Mouse (Mus musculus): ENCODE results near the gene Phc3. TPM values are rescaled to one million over a fixed set of nuclear protein-coding genes. Genes with fewer than 3 reads are reported as not detected.

The Phc3 gene
- polyA plus RNA-seq, 1 experiment from 2014 or later: 8.9 TPM

DNA sequence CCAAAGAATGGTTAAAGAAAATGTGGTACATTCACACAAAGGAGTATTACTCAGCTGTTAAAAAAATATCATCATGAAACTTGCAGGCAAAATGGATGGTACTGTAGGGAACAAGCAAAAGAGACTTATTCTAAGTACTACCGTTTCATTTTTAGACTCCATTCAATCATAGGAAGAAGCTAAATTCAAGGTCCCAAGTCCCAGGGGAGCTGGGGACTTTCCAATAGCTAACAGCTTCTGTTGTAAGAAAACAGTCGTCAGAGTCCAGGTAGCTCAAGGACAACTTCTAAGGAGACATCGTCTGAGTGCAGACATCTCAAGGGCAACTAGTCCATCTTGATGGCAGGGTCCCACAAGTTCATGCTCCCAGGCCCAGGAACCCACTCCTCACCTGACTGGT, 41.6 kb downstream of the Phc3 start:
- no peaks in the 10 kb centered on the region for H3K9me3 ChIP-seq (replicated peaks)
- WGBS: 95% methylated on average over 3 of the region's 3 CpGs
- no peak overlapping the region for H3K4me2 ChIP-seq
- H3K4me1 ChIP-seq: no peaks in the 10 kb centered on the region
- H3K4me3 ChIP-seq (replicated peaks): no peak overlapping the region
- H3K27ac ChIP-seq (replicated peaks): no peak overlapping the region
- no peak for ATAC-seq (ENCODE audit: low FRiP score)
- peaks cover 31% of the 10 kb centered on the region for H3K36me3 ChIP-seq
- no peak overlapping the region for H3K9ac ChIP-seq (replicated peaks)
- H3K27me3 ChIP-seq (replicated peaks): no peaks in the 10 kb centered on the region

DNA sequence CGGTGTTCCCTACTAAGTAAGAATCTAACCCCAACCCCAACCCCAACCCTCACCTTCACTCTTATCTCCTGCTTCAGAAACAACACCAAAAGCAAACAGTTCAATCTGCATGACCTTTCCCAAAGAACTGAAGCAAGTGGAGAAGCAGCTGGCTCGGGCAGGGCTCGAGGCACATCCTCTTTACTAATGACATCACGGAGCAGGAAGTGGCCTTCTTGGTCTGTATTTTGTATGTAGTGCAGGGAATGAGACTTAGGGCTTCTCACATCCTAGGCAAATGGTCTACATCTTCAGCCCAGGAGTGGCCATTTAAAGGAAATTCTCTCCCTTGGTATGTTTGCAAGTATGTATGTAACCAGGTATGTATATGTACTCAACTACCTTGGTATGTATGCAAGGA, 52.1 kb downstream of the Phc3 start:
- Histone ChIP-seq H3K27me3 (replicated peaks) (no peaks in the 10 kb centered on the region), H3K27ac (replicated peaks) (no peak overlapping the region), H3K9me3 (replicated peaks) (0 out of 2 replicates have a peak, but pooled peaks cover 2% of the 10 kb centered on the region), H3K4me1 (no peaks in the 10 kb centered on the region), H3K4me2 (no peak overlapping the region), H3K4me3 (replicated peaks) (no peak overlapping the region), H3K9ac (replicated peaks) (no peak overlapping the region), H3K36me3 (peaks cover 49% of the 10 kb centered on the region)
- ATAC-seq (ENCODE audit: low FRiP score): no peak
- WGBS: 89% methylated on average over 4 of the region's 4 CpGs

- ATAC-seq (ENCODE audit: low FRiP score): no peak
- H3K4me3 ChIP-seq (replicated peaks): no peak overlapping the region
- H3K9me3 ChIP-seq (replicated peaks): no peaks in the 10 kb centered on the region
- 83% methylated on average over 1 of the region's 1 CpGs for WGBS
- no peak overlapping the region for H3K9ac ChIP-seq (replicated peaks)
- H3K4me2 ChIP-seq: no peak overlapping the region
- no peaks in the 10 kb centered on the region for H3K27me3 ChIP-seq (replicated peaks)
- no peak overlapping the region for H3K27ac ChIP-seq (replicated peaks)
- no peaks in the 10 kb centered on the region for H3K4me1 ChIP-seq
- peaks cover 50% of the 10 kb centered on the region for H3K36me3 ChIP-seq
Observed at GRCm38 (mm10) chr3:30904658-30905057, 64.6 kb downstream of the Phc3 start.

DNA sequence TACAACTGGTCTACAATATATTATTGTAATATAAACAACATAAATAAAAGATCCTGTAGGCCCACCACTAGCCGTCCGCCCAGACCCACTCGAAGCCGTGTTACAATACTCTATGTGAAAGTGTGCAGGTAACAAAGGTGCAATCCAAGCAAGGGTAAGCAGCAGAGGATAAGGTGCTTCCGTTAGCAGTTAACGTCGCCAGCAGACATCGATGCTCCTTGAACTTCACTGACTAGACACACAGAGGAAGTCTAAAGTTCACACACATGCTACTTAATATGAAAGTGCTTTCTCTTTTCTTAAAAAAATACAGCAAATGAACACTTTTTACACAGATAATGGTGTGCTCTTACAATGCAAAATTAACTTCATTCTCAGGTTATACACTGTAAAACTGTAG, 69.8 kb downstream of the Phc3 start:
- no peaks in the 10 kb centered on the region for H3K27me3 ChIP-seq (replicated peaks)
- no peak overlapping the region for H3K4me2 ChIP-seq
- H3K9ac ChIP-seq (replicated peaks): no peak overlapping the region
- no peaks in the 10 kb centered on the region for H3K4me1 ChIP-seq
- H3K36me3 ChIP-seq: peaks cover 37% of the 10 kb centered on the region
- 95% methylated on average over 8 of the region's 8 CpGs for WGBS
- H3K27ac ChIP-seq (replicated peaks): no peak overlapping the region
- H3K9me3 ChIP-seq (replicated peaks): no peaks in the 10 kb centered on the region
- no peak for ATAC-seq (ENCODE audit: low FRiP score)
- no peak overlapping the region for H3K4me3 ChIP-seq (replicated peaks)

- ATAC-seq (ENCODE audit: low FRiP score): no peak
- Histone ChIP-seq H3K36me3 (peaks cover 27% of the 10 kb centered on the region), H3K27ac (replicated peaks) (no peak overlapping the region), H3K4me3 (replicated peaks) (no peak overlapping the region), H3K9ac (replicated peaks) (no peak overlapping the region), H3K4me2 (no peak overlapping the region), H3K9me3 (replicated peaks) (no peaks in the 10 kb centered on the region), H3K4me1 (no peaks in the 10 kb centered on the region), H3K27me3 (replicated peaks) (no peaks in the 10 kb centered on the region)
- 85% methylated on average over 5 of the region's 5 CpGs for WGBS
Observed at GRCm38 (mm10) chr3:30896721-30897120, 72.5 kb downstream of the Phc3 start.

GRCm38 (mm10) chr3:30889014-30889413, 80.2 kb downstream of the Phc3 start:
- Histone ChIP-seq H3K4me2 (no peak overlapping the region), H3K36me3 (no peaks in the 10 kb centered on the region), H3K4me1 (no peaks in the 10 kb centered on the region), H3K27me3 (replicated peaks) (no peaks in the 10 kb centered on the region), H3K27ac (replicated peaks) (no peak overlapping the region), H3K4me3 (replicated peaks) (no peak overlapping the region), H3K9me3 (replicated peaks) (no peaks in the 10 kb centered on the region), H3K9ac (replicated peaks) (no peak overlapping the region)
- WGBS: 31% methylated on average over 1 of the region's 1 CpGs
- ATAC-seq (ENCODE audit: low FRiP score): no peak

DNA sequence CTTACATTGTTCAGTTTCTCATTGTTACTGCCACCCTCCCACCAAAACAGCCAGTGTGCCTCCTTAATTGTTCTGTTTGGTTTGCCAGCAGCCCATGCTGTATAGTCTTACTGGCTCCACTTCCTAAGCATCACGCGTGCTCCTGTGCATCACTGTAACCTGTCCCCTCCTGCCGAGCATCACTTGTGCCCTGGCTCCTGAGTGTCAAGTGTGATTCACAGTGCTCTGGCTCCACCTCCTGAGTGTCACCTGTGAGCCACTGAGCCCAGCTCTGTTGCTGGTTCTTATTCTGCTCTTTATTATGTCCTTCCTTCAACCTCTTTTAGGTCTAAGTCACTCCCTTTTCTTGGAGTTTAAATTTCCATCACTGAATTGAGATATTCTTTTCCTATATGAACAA, 81.8 kb downstream of the Phc3 start:
- WGBS: 89% methylated on average over 3 of the region's 3 CpGs

DNA sequence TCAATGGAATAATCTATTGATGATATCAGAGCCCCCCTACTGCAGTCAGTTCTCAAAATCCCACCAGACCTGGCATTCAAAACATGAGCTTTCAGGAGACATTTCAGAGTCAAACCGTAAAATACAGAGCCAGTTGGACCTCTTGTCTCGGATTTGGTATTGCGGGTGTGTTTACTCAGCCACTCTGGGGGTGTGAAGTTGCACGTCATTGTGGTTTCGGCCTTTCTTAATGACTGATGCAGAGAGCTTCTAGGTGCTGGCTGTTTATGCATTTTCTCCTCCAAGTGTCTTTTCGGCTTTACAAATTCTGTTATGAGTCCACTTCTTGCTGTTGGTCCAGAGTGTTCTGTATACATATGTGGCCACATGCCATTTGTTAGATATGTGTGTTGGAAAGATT, 92.5 kb downstream of the Phc3 start:
- H3K4me2 ChIP-seq: no peak overlapping the region

More for the DNA sequence above, 81.8 kb downstream of the Phc3 start:
- Histone ChIP-seq H3K9ac (replicated peaks) (no peak overlapping the region), H3K9me3 (replicated peaks) (no peaks in the 10 kb centered on the region), H3K4me1 (no peaks in the 10 kb centered on the region), H3K36me3 (no peaks in the 10 kb centered on the region), H3K27ac (replicated peaks) (no peak overlapping the region), H3K27me3 (replicated peaks) (no peaks in the 10 kb centered on the region), H3K4me3 (replicated peaks) (no peak overlapping the region), H3K4me2 (no peak overlapping the region)
- no peak for ATAC-seq (ENCODE audit: low FRiP score)

GRCm38 (mm10) chr3:30869995-30870394, 99.2 kb downstream of the Phc3 start:
- Histone ChIP-seq H3K27ac (replicated peaks) (no peak overlapping the region), H3K36me3 (no peaks in the 10 kb centered on the region), H3K9ac (replicated peaks) (no peak overlapping the region), H3K9me3 (replicated peaks) (no peaks in the 10 kb centered on the region), H3K4me2 (no peak overlapping the region), H3K4me3 (replicated peaks) (no peak overlapping the region), H3K27me3 (replicated peaks) (no peaks in the 10 kb centered on the region), H3K4me1 (no peaks in the 10 kb centered on the region)
- 80% methylated on average over 1 of the region's 1 CpGs for WGBS
- ATAC-seq (ENCODE audit: low FRiP score): no peak

More for the DNA sequence above, 92.5 kb downstream of the Phc3 start:
- Histone ChIP-seq H3K9ac (replicated peaks) (no peak overlapping the region), H3K36me3 (no peaks in the 10 kb centered on the region), H3K4me3 (replicated peaks) (no peak overlapping the region), H3K27ac (replicated peaks) (no peak overlapping the region), H3K9me3 (replicated peaks) (no peaks in the 10 kb centered on the region), H3K4me1 (no peaks in the 10 kb centered on the region), H3K27me3 (replicated peaks) (no peaks in the 10 kb centered on the region)
- ATAC-seq (ENCODE audit: low FRiP score): no peak
- WGBS: 91% methylated on average over 6 of the region's 6 CpGs

- ATAC-seq (ENCODE audit: low FRiP score): no peak
- H3K9me3 ChIP-seq (replicated peaks): no peaks in the 10 kb centered on the region
- no peaks in the 10 kb centered on the region for H3K27me3 ChIP-seq (replicated peaks)
- H3K4me3 ChIP-seq (replicated peaks): no peak overlapping the region
- WGBS: 91% methylated on average over 5 of the region's 5 CpGs
- no peak overlapping the region for H3K9ac ChIP-seq (replicated peaks)
- H3K36me3 ChIP-seq: no peaks in the 10 kb centered on the region
- no peak overlapping the region for H3K27ac ChIP-seq (replicated peaks)
- H3K4me2 ChIP-seq: no peak overlapping the region
- H3K4me1 ChIP-seq: no peaks in the 10 kb centered on the region
Observed at GRCm38 (mm10) chr3:30868625-30869024, 100.6 kb downstream of the Phc3 start.

GRCm38 (mm10) chr3:30868176-30868575, 101.0 kb downstream of the Phc3 start:
- ATAC-seq (ENCODE audit: low FRiP score): no peak
- no peaks in the 10 kb centered on the region for H3K36me3 ChIP-seq
- no peaks in the 10 kb centered on the region for H3K9me3 ChIP-seq (replicated peaks)
- no peak overlapping the region for H3K27ac ChIP-seq (replicated peaks)
- no peak overlapping the region for H3K4me3 ChIP-seq (replicated peaks)
- H3K9ac ChIP-seq (replicated peaks): no peak overlapping the region
- whole genome bisulfite sequencing: 79% methylated on average over 5 of the region's 5 CpGs
- no peak overlapping the region for H3K4me2 ChIP-seq
- H3K4me1 ChIP-seq: no peaks in the 10 kb centered on the region
- H3K27me3 ChIP-seq (replicated peaks): no peaks in the 10 kb centered on the region

- Histone ChIP-seq H3K27me3 (replicated peaks) (no peaks in the 10 kb centered on the region), H3K9ac (replicated peaks) (no peak overlapping the region)
- 77% methylated on average over 1 of the region's 1 CpGs for WGBS
Observed at GRCm38 (mm10) chr3:30864640-30865039, 104.6 kb downstream of the Phc3 start.

More at GRCm38 (mm10) chr3:30864640-30865039, 104.6 kb downstream of the Phc3 start:
- H3K36me3 ChIP-seq: no peaks in the 10 kb centered on the region
- no peak overlapping the region for H3K4me3 ChIP-seq (replicated peaks)
- H3K4me1 ChIP-seq: no peaks in the 10 kb centered on the region
- H3K27ac ChIP-seq (replicated peaks): no peak overlapping the region
- H3K4me2 ChIP-seq: no peak overlapping the region
- ATAC-seq (ENCODE audit: low FRiP score): no peak
- H3K9me3 ChIP-seq (replicated peaks): no peaks in the 10 kb centered on the region
